Mouse (Mus musculus) heart, postnatal 36 days (tissue): ENCODE results near the gene Vwf. TPM values are rescaled to one million over a fixed set of nuclear protein-coding genes. Genes with fewer than 3 reads are reported as not detected.

ENCODE experiments used
- DNase-seq, 2 experiments: peaks; one replicate each; pipeline ENCODE4 v3.0.0; 2021 to 2022
- intact Hi-C: fragments of 180-260 bp; cut with DNase I; formaldehyde crosslinking; loops from one replicate; pipeline ENCODE4 v1.15.1; 2025
- total RNA-seq, 2 experiments: library from RNA; stranded (reverse); gene quantifications; 2 replicates each; pipeline ENCODE4 v1.2.3; 2021

The Vwf gene
- total RNA-seq, 2 experiments from 2014 or later: 107 to 114 TPM

- intact Hi-C loops: loop anchor here (1.0 to 5.0 kb wide), 2 partner anchors 182 to 332 kb away; no protein-coding TSS in a partner anchor
- peak; percentile 72 to 77 for DNase-seq
Observed at GRCm38 (mm10) chr6:125604463-125605191, 58.1 kb downstream of the Vwf start.

GRCm38 (mm10) chr6:125609025-125609424, 62.5 kb downstream of the Vwf start:
- DNase-seq: no peak
- intact Hi-C loops: no loop called here

GRCm38 (mm10) chr6:125617855-125618254, 71.3 kb downstream of the Vwf start:
- intact Hi-C loops: no loop called here
- DNase-seq: no peak

GRCm38 (mm10) chr6:125620764-125621163, 74.2 kb downstream of the Vwf start:
- intact Hi-C loops: loop anchor here (1.0 to 10.0 kb wide), 4 partner anchors 41 to 934 kb away; no protein-coding TSS in a partner anchor
- no peak for DNase-seq

GRCm38 (mm10) chr6:125622434-125622833, 75.9 kb downstream of the Vwf start:
- DNase-seq: no peak
- intact Hi-C loops: loop anchor here (1.0 to 10.0 kb wide), 5 partner anchors 545 to 932 kb away; no protein-coding TSS in a partner anchor

GRCm38 (mm10) chr6:125640486-125640885, 93.9 kb downstream of the Vwf start:
- DNase-seq: no peak
- intact Hi-C loops: no loop called here

- intact Hi-C loops: no loop called here
- no peak for DNase-seq
Observed at GRCm38 (mm10) chr6:125641146-125641545, 94.6 kb downstream of the Vwf start.

GRCm38 (mm10) chr6:125648964-125649363, 102.4 kb downstream of the Vwf start:
- intact Hi-C loops: no loop called here
- DNase-seq: no peak

- intact Hi-C loops: no loop called here
- DNase-seq: no peak
Observed at GRCm38 (mm10) chr6:125651335-125651734, 104.8 kb downstream of the Vwf start.

- DNase-seq: no peak
- intact Hi-C loops: no loop called here
Observed at GRCm38 (mm10) chr6:125653416-125653815, 106.8 kb downstream of the Vwf start.

- intact Hi-C loops: no loop called here
- no peak for DNase-seq
Observed at GRCm38 (mm10) chr6:125656921-125657320, 110.3 kb downstream of the Vwf start.

- DNase-seq: no peak
- intact Hi-C loops: no loop called here
Observed at GRCm38 (mm10) chr6:125657966-125658365, 111.4 kb downstream of the Vwf start.

- DNase-seq: peak; percentile 61 to 80
- intact Hi-C loops: loop anchor here (1.0 to 2.0 kb wide), 2 partner anchors 40 to 242 kb away; no protein-coding TSS in a partner anchor
Observed at GRCm38 (mm10) chr6:125661106-125661877, 114.7 kb downstream of the Vwf start.

- intact Hi-C loops: no loop called here
- no peak for DNase-seq
Observed at GRCm38 (mm10) chr6:125663906-125664305, 117.3 kb downstream of the Vwf start.

- no peak for DNase-seq
- intact Hi-C loops: no loop called here
Observed at GRCm38 (mm10) chr6:125671835-125672234, 125.3 kb downstream of the Vwf start.

- intact Hi-C loops: no loop called here
- DNase-seq: no peak
Observed at GRCm38 (mm10) chr6:125678492-125678891, 131.9 kb downstream of the Vwf start.

GRCm38 (mm10) chr6:125680613-125681012, 134.0 kb downstream of the Vwf start:
- DNase-seq: no peak
- intact Hi-C loops: no loop called here

- intact Hi-C loops: no loop called here
- DNase-seq: no peak
Observed at GRCm38 (mm10) chr6:125685420-125685819, 138.8 kb downstream of the Vwf start.

GRCm38 (mm10) chr6:125687986-125688385, 141.4 kb downstream of the Vwf start:
- DNase-seq: no peak
- intact Hi-C loops: no loop called here

GRCm38 (mm10) chr6:125690057-125690703, 143.6 kb downstream of the Vwf start, which contains the start of gene Ano2:
TSS of gene Ano2 (plus strand) at chr6:125690419.
- intact Hi-C loops: no loop called here
- DNase-seq: no peak

GRCm38 (mm10) chr6:125701146-125701545, 154.6 kb downstream of the Vwf start:
- intact Hi-C loops: no loop called here

More at GRCm38 (mm10) chr6:125701146-125701545, 154.6 kb downstream of the Vwf start:
- DNase-seq: no peak
